In the genomic region with DNA sequence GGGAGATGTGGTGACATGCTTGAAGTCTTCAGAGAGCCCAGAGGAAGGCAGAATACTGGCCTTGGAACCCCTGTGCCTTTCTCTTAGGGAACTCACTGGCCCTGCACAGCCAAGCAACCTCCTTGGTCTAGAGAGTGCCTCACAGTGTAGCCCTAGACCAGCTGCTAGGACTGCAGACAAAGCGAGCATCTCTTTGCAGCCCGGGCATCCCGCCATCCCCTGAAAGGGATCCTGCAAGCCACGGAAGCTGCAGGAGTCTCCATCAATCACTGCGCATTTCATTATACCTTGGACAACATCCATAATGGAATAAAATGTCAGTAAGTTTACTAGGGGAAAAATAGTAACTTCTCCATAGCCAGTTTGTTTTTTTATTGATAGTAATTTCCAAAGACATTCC, we compare ENCODE assay signal across 12 mouse cellular contexts. TPM values are rescaled to one million over a fixed set of nuclear protein-coding genes. Genes with fewer than 3 reads are reported as not detected.
DNase-seq lines count a peak whose midpoint lies in the region; ATAC-seq and TF ChIP-seq lines count a peak whose summit lies in the region.
"Had no signal": no experiment of that assay in that cellular context is flagged by ENCODE, and none has a peak within 500 bp of the region (broad histone marks: within the 10 kb centered on the region; RNA-seq: fewer than 3 reads in every experiment).

No protein-coding gene starts in this region.

- H3K9ac ChIP-seq in forebrain, embryonic 16.5 days (replicated peaks; ENCODE audit: low read depth, low read length): no peak overlapping the region
- H3K9ac ChIP-seq: embryonic facial prominence, embryonic 13.5 days; heart, embryonic 13.5 days had no signal

- H3K4me3 ChIP-seq in forebrain, embryonic 16.5 days (replicated peaks; ENCODE audit: low read length): no peak overlapping the region
- H3K4me3 ChIP-seq in midbrain, embryonic 10.5 days: no peak overlapping the region
- H3K4me3 ChIP-seq: embryonic facial prominence, embryonic 13.5 days; heart, embryonic 13.5 days had no signal

- H3K27me3 ChIP-seq in forebrain, embryonic 16.5 days (replicated peaks; ENCODE audit: control insufficient read depth, insufficient read depth, low read length): no peaks in the 10 kb centered on the region
- no peaks in the 10 kb centered on the region for H3K27me3 ChIP-seq in midbrain, embryonic 10.5 days (ENCODE audit: low read depth, poor library complexity, severe bottlenecking)
- H3K27me3 ChIP-seq: heart, embryonic 13.5 days had no signal

- 12% methylated on average over 5 of the region's 5 CpGs for WGBS in forebrain, embryonic 16.5 days
- 26% methylated on average over 5 of the region's 5 CpGs for WGBS in midbrain, embryonic 10.5 days

- no peak for TF ChIP-seq CTCF in brain, embryonic 14.5 days (IDR thresholded peaks at IDR 0.05; ENCODE audit: borderline replicate concordance, extremely low read depth, insufficient read depth, insufficient read length)

- no peaks in the 10 kb centered on the region for H3K36me3 ChIP-seq in forebrain, embryonic 16.5 days (ENCODE audit: control insufficient read depth, insufficient read depth)
- peaks cover 65% of the 10 kb centered on the region for H3K36me3 ChIP-seq in midbrain, embryonic 10.5 days
- H3K36me3 ChIP-seq: embryonic facial prominence, embryonic 13.5 days; heart, embryonic 13.5 days had no signal

- TF ChIP-seq POLR2A in brain, embryonic 14.5 days (IDR thresholded peaks at IDR 0.05; ENCODE audit: borderline replicate concordance, extremely low read depth, insufficient read depth, insufficient read length, poor library complexity, severe bottlenecking): no peak

- peak overlapping the region; percentile 4; the same call in 1 of the 2 replicates for H3K27ac ChIP-seq in forebrain, embryonic 16.5 days (ENCODE audit: low read length)
- H3K27ac ChIP-seq in midbrain, embryonic 10.5 days (replicated peaks): peak overlapping the region; percentile 86
- H3K27ac ChIP-seq: embryonic facial prominence, embryonic 13.5 days; heart, embryonic 13.5 days; stomach, postnatal 0 days had no signal

- H3K4me2 ChIP-seq in forebrain, embryonic 16.5 days (ENCODE audit: low read length): no peak overlapping the region
- H3K4me2 ChIP-seq: embryonic facial prominence, embryonic 13.5 days; heart, embryonic 13.5 days had no signal

- H3K9me3 ChIP-seq in forebrain, embryonic 16.5 days (ENCODE audit: control insufficient read depth, low read length): no peaks in the 10 kb centered on the region
- no peaks in the 10 kb centered on the region for H3K9me3 ChIP-seq in midbrain, embryonic 10.5 days (replicated peaks)
- H3K9me3 ChIP-seq: embryonic facial prominence, embryonic 13.5 days; heart, embryonic 13.5 days had no signal

- DNase-seq in gastrocnemius, postnatal 10 days: peak; percentile 65
- no peak for DNase-seq in gastrocnemius, adult 18-20 months (ENCODE audit: low spot score)
- peak; percentile 93 for DNase-seq in brain, embryonic 14.5 days (ENCODE audit: low read depth)
- peak; percentile 27 for DNase-seq in midbrain, embryonic 10.5 days (ENCODE audit: low spot score)
- DNase-seq in spleen, adult 18-20 months: no peak
- no peak for DNase-seq in heart, adult 11 months
- no peak for DNase-seq in B cell, adult 2 months
- DNase-seq: lung, adult 2 months had no signal

- peaks cover 22% of the 10 kb centered on the region for H3K4me1 ChIP-seq in forebrain, embryonic 16.5 days (replicated peaks; ENCODE audit: control insufficient read depth, insufficient read depth, low read length)
- H3K4me1 ChIP-seq in midbrain, embryonic 10.5 days: peaks cover 79% of the 10 kb centered on the region
- H3K4me1 ChIP-seq: heart, embryonic 13.5 days had no signal

- peak; percentile 67 for ATAC-seq in forebrain, embryonic 16.5 days

RNA-seq across cellular contexts. Expression of a gene that starts 13.4 kb away (rescaled TPM):
- total RNA-seq in gastrocnemius, postnatal 10 days (2021): 10 to 100 TPM in 1 of 2 experiments, 1 to 10 TPM in 1; 9.6 to 10.2 TPM
- 1 to 10 TPM; 1.1 to 2.1 TPM for total RNA-seq in gastrocnemius, adult 18-20 months (2021)
- polyA plus RNA-seq in brain, embryonic 14.5 days (2012; rRNA removed): 41.3 and 62.4 TPM in 2 replicates
- polyA plus RNA-seq in forebrain, embryonic 16.5 days (2015; fragmentation: Nextera tagmentation; extraction: Ambion mirVana): 52.7 and 59.4 TPM in 2 replicates
- 61.5 and 86.9 TPM in 2 replicates for polyA plus RNA-seq in midbrain, embryonic 10.5 days (2016; fragmentation: Nextera tagmentation; extraction: Ambion mirVana)

Comparison
In these comparisons a context has a peak if more than half of its experiments do, and no peak if none do; other contexts are left out.
1. DNase-seq: peak in gastrocnemius, postnatal 10 days (single experiment), brain, embryonic 14.5 days (single experiment) and midbrain, embryonic 10.5 days (single experiment); none in gastrocnemius, adult 18-20 months (single experiment), spleen, adult 18-20 months (0 of 2), heart, adult 11 months (single experiment) and B cell, adult 2 months (0 of 2).